Mouse (Mus musculus): ENCODE measurements around the gene Gga1. TPM values are rescaled to one million over a fixed set of nuclear protein-coding genes. Genes with fewer than 3 reads are reported as not detected.
A peak's percentile ranks its signal among the peaks of the same experiment; 100 is the strongest.

The Gga1 gene
- total and polyA plus RNA-seq, 3 experiments: 51.9 to 138 (median 56.2) TPM

- DNase-seq: no peak
These were observed 37.3 kb downstream of the Gga1 start for GRCm38 (mm10) chr15:78914091-78914822.

- no peak for DNase-seq
These were observed 38.1 kb downstream of the Gga1 start for GRCm38 (mm10) chr15:78914823-78915659.

- DNase-seq: peak; percentile 74
These were observed 38.6 kb downstream of the Gga1 start for GRCm38 (mm10) chr15:78915660-78916017.

- no peak for DNase-seq
These were observed 39.2 kb downstream of the Gga1 start for GRCm38 (mm10) chr15:78916052-78916826.

GRCm38 (mm10) chr15:78918126-78918525, 41.1 kb downstream of the Gga1 start:
- DNase-seq: no peak

GRCm38 (mm10) chr15:78919914-78920313, 42.9 kb downstream of the Gga1 start:
- no peak for DNase-seq

- DNase-seq: no peak
These were observed 45.7 kb downstream of the Gga1 start for GRCm38 (mm10) chr15:78922700-78923099.

GRCm38 (mm10) chr15:78923585-78923984, 46.6 kb downstream of the Gga1 start:
- no peak for DNase-seq

- peak; percentile 75 for DNase-seq
These were observed 48.1 kb downstream of the Gga1 start for GRCm38 (mm10) chr15:78925129-78925528.

- DNase-seq: peak; percentile 95
These were observed 49.3 kb downstream of the Gga1 start, which contains the start of gene Lgals1 for GRCm38 (mm10) chr15:78926021-78926919. Lgals1 (plus strand) TSS chr15:78926725.

- DNase-seq: peak; percentile 61
These were observed 50.2 kb downstream of the Gga1 start for GRCm38 (mm10) chr15:78927021-78927787.

GRCm38 (mm10) chr15:78927788-78928457, 50.9 kb downstream of the Gga1 start:
- peak; percentile 89 for DNase-seq

GRCm38 (mm10) chr15:78928539-78928938, 51.5 kb downstream of the Gga1 start:
- DNase-seq: no peak

GRCm38 (mm10) chr15:78930192-78930706, 53.3 kb downstream of the Gga1 start:
- no peak for DNase-seq

- DNase-seq: no peak
These were observed 53.9 kb downstream of the Gga1 start for GRCm38 (mm10) chr15:78930801-78931426.

GRCm38 (mm10) chr15:78931577-78931976, 54.6 kb downstream of the Gga1 start:
- peak; percentile 76 for DNase-seq

GRCm38 (mm10) chr15:78934784-78935320, 57.9 kb downstream of the Gga1 start, which contains the start of gene Nol12:
Nol12 (plus strand) TSS chr15:78934933.
- DNase-seq: peak; percentile 85

- DNase-seq: no peak
These were observed 59.4 kb downstream of the Gga1 start for GRCm38 (mm10) chr15:78936403-78936802.

- DNase-seq: no peak
These were observed 60.3 kb downstream of the Gga1 start for GRCm38 (mm10) chr15:78937311-78937710.
